Mouse (Mus musculus) cerebellum, adult 2 months (tissue): ENCODE measurements at regions not wholly inside any gene's neighbourhood (a gene's known extent, or its start where the extent isn't known, plus 50 kb on each side); places are given as distances from the start of the nearest gene placed in this dataset.

ENCODE experiments used
- DNase-seq, 2 experiments: peaks; one replicate each; pipeline ENCODE4 v3.0.0; 2021
- H3K27ac ChIP-seq: fragments of 200-500 bp; 2 replicates; pipeline ENCODE4 v1.5.1; 2012; ENCODE audit warnings: low read length, control low read depth, inconsistent platforms; ENCODE audit not compliant: insufficient read depth
- H3K27me3 ChIP-seq: fragments of 200-500 bp; 2 replicates; pipeline ENCODE4 v1.6.1; 2012; ENCODE audit warnings: inconsistent platforms, mild to moderate bottlenecking, low read length, moderate library complexity; ENCODE audit not compliant: control insufficient read depth, insufficient read depth
- H3K4me1 ChIP-seq: fragments of 200-500 bp; 2 replicates; pipeline ENCODE4 v1.6.1; 2011; ENCODE audit warnings: low read length; ENCODE audit not compliant: control insufficient read depth, insufficient read depth
- H3K4me3 ChIP-seq: fragments of 200-500 bp; replicated peaks from 2 replicates; pipeline ENCODE3; 2011; ENCODE audit warnings: mild to moderate bottlenecking, low read depth, low read length, control low read depth; ENCODE audit not compliant: insufficient read depth
- CTCF ChIP-seq: fragments of 200-500 bp; IDR thresholded peaks from 2 replicates; pipeline ENCODE4 v1.5.1; 2011; ENCODE audit warnings: low read depth, mild to moderate bottlenecking, control low read depth, low read length, moderate library complexity, borderline replicate concordance; ENCODE audit not compliant: insufficient read depth
- POLR2A ChIP-seq: fragments of 200-500 bp; IDR thresholded peaks from 2 replicates; pipeline ENCODE4 v1.6.1; 2011; ENCODE audit warnings: low read length, control low read depth, borderline replicate concordance; ENCODE audit not compliant: insufficient read depth
- WGBS: fragments of 180-500 bp; shearing (Covaris S2); methylation state at CpG from one replicate; pipeline ENCODE4 v1.1.7; 2018; 5-methylcytosine and 5-hydroxymethylcytosine counted together

DNA sequence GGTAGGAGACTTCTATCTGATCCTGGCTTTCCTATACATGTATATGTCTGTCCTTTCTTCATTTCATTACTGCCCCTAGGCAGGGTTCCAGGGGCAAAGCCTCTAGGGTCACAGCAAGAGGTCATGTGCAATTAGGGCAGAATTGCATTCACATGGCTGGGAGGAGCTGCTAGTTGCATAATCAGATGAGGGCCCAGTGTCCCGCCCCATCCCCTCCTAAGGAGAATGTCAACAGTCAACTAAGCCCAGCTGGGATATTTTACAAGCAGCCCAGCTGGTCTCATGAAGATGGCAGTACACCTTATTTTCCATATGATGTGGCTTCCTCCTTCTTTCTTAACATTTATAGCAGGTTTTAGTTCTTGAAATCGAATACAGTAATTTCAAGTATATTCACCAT, 273.3 kb upstream of the Irx5 start:
- Histone ChIP-seq H3K4me1 (no peaks in the 10 kb centered on the region), H3K27ac (no peak overlapping the region), H3K4me3 (no peak overlapping the region), H3K27me3 (no peaks in the 10 kb centered on the region; the same call in 1 of the 2 replicates)
- WGBS, result 81% methylated on average over 2 of the region's 2 CpGs
- TF ChIP-seq CTCF, result no peak
- DNase-seq, result no peak

- WGBS, result 44% methylated on average over 6 of the region's 6 CpGs
- H3K27me3 ChIP-seq, result no peaks in the 10 kb centered on the region; the same call in 1 of the 2 replicates
- TF ChIP-seq CTCF (no peak), POLR2A (no peak)
- H3K4me3 ChIP-seq, result no peak overlapping the region
- no peaks in the 10 kb centered on the region for H3K4me1 ChIP-seq
- no peak overlapping the region for H3K27ac ChIP-seq
- no peak for DNase-seq
These were observed 275.5 kb upstream of the Irx5 start for GRCm38 (mm10) chr8:92081900-92082299.

DNA sequence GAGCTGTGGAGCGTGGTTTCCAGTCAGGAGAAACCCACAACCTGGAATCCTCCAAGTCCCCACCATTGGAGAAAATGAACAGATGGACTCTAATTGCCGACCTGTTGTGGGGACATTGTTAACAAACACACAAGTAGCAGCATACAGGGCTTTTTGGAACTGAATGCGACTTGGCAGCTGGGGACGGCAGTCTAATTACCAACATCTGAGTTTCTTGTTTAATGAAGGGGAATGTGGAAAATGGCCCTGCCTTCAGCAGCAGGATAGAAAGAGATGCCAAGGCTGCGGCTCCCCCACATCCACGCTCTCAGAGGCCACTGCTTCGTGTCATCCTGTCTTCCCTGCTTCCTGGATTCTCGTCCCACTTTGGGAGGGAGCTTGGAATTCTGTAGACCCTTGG, 276.6 kb upstream of the Irx5 start:
- WGBS, result 12% methylated on average over 8 of the region's 8 CpGs
- Histone ChIP-seq H3K4me1 (no peaks in the 10 kb centered on the region), H3K27ac (no peak overlapping the region), H3K27me3 (no peaks in the 10 kb centered on the region; the same call in 1 of the 2 replicates), H3K4me3 (no peak overlapping the region)
- no peak for DNase-seq
- TF ChIP-seq CTCF (no peak), POLR2A (no peak)

DNA sequence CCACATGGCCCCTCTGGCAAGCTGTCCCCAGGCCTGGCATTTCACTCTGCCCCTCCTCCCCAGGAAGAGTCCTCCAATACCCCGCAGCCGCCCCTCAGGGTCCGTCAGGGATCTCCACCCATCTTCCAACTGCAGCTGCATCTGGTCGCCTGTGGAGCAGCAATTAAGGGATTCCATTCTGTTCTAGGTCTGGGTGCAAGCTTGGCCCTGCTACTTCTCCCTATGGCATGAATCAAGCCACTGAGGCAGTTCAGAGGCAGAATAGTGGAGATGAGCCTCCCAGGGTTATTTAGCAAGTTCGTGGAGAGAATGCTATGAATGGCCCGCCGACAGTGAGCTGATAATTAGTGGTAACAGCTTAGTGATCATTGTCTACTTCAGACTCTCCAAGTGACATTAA, 275.7 kb upstream of the Irx3 start:
- no peak for DNase-seq
- Histone ChIP-seq H3K27ac (no peak overlapping the region), H3K27me3 (no peaks in the 10 kb centered on the region; the same call in 1 of the 2 replicates), H3K4me1 (no peaks in the 10 kb centered on the region), H3K4me3 (no peak overlapping the region)
- TF ChIP-seq CTCF (no peak), POLR2A (no peak)
- WGBS, result 20% methylated on average over 7 of the region's 7 CpGs

DNA sequence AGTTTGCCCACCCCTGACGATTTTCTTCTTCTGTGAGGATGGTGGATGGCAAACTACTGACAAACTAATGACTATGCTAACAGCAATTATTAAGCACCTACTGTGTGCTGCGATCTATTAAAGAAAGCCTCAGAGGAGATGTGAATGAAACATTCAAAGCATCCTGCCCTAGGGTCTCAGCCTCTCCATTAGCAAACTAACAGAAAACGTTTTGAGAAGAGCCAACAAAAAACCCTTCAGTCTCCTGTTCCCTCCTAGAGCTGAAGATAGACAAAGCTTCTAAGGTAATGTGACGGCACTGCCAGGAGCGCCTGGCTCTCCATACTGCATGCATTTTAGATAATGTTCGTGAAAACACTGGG, 270.4 kb upstream of the Irx3 start:
- DNase-seq, result no peak
- H3K27me3 ChIP-seq, result no peaks in the 10 kb centered on the region; the same call in 1 of the 2 replicates
- no peak for TF ChIP-seq CTCF
- TF ChIP-seq POLR2A, result no peak
- WGBS, result 14% methylated on average over 6 of the region's 6 CpGs
- H3K27ac ChIP-seq, result no peak overlapping the region
- no peak overlapping the region for H3K4me3 ChIP-seq
- no peaks in the 10 kb centered on the region for H3K4me1 ChIP-seq

DNA sequence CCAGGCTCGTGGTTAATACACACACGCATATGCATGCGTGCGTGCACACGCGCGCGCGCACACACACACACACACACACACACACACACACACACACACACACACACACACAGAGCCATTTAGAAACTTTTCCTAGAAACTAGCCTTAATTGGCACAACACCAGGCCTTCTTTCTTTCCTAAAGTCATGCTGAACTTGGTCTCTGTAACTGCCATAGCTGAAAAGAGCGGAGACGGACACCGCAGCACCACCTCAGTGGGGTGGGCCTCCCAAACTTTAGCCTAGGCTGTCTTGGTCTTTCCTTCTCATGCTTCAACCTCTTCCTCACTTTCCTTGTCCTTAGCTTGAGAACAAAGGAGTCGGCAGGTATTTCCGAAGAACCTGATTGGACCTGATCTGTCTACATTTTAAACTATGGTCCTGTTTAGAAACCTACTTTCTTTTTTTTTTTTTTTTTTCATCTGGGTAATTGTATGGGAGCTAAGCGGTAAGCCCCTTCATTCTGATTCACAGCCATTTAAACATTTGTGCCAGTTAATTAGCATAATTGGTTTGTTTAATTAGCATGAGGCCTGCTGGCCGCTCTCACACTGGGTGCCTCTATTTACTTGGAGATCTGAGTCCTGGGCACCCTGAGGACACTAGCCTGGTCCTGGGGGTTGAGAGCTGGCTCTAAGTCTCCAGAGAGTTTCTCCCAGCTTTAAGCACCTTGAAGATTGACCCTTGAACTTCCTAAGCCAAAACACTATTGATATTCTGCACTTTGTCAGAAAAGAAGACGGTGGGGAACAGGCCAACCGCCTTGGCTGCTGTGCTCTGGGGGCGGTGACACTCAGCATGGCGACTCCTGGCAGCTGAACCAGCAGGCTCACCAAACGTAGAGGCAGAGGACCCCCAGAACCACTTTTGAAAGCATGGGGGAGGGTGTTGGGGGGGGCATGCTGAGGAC, 269.7 kb upstream of the Irx3 start:
- TF ChIP-seq CTCF (no peak), POLR2A (no peak)
- Histone ChIP-seq H3K27me3 (no peaks in the 10 kb centered on the region; the same call in 1 of the 2 replicates), H3K27ac (no peak overlapping the region), H3K4me3 (no peak overlapping the region), H3K4me1 (no peaks in the 10 kb centered on the region)
- no peak for DNase-seq
- WGBS, result 13% methylated on average over 21 of the region's 21 CpGs

GRCm38 (mm10) chr8:92070704-92071103, 268.8 kb upstream of the Irx3 start:
- TF ChIP-seq POLR2A, result no peak

DNA sequence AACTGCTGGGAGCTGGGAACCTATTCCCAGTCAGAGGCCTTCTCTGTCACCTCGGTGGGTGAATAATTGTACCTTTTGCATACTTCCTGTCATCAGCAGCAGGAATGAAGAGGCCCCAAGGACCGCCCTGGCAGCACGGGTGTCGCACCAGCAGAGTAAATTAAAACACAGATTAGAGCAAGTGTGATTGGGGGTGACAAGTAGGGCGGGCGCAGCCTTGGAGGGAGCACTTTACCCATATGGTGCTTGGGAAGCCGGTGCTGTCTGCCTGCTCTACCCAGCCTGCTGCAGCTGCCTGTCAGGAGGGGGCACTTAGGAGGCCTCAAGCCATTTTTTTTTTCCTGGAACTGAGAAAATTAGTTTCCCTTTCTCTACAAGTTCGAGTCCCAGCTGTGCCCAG, 264.6 kb upstream of the Irx3 start:
- WGBS, result 18% methylated on average over 8 of the region's 8 CpGs
- no peak for TF ChIP-seq POLR2A
- no peak for TF ChIP-seq CTCF
- no peak for DNase-seq
- Histone ChIP-seq H3K27ac (no peak overlapping the region), H3K4me3 (no peak overlapping the region), H3K27me3 (peaks cover 2% of the 10 kb centered on the region; the same call in 1 of the 2 replicates), H3K4me1 (no peaks in the 10 kb centered on the region)

More at GRCm38 (mm10) chr8:92070704-92071103, 268.8 kb upstream of the Irx3 start:
- WGBS, result 22% methylated on average over 8 of the region's 8 CpGs
- H3K4me3 ChIP-seq, result no peak overlapping the region
- DNase-seq, result no peak
- no peaks in the 10 kb centered on the region for H3K4me1 ChIP-seq
- H3K27ac ChIP-seq, result no peak overlapping the region
- no peaks in the 10 kb centered on the region; the same call in 1 of the 2 replicates for H3K27me3 ChIP-seq
